Mouse (Mus musculus) liver, adult 2 months (tissue): ENCODE measurements around the gene Sox11. TPM values are rescaled to one million over a fixed set of nuclear protein-coding genes. Genes with fewer than 3 reads are reported as not detected.

Source experiments
- DNase-seq: peaks from one replicate; pipeline ENCODE4 v3.0.0-alpha.2; 2011; ENCODE audit warnings: low read depth, low spot score; ENCODE audit errors: extremely low read depth
- H3K27ac ChIP-seq: fragments of 200-500 bp; replicated peaks from 2 replicates; pipeline ENCODE4 v1.5.1; 2012; ENCODE audit warnings: low read depth, mild to moderate bottlenecking, control low read depth, inconsistent platforms, low read length; ENCODE audit not compliant: insufficient read depth
- H3K27me3 ChIP-seq: fragments of 200-500 bp; 2 replicates; pipeline ENCODE4 v1.6.1; 2012; ENCODE audit warnings: mild to moderate bottlenecking, moderate library complexity, low read length, inconsistent platforms; ENCODE audit not compliant: control insufficient read depth, insufficient read depth
- H3K36me3 ChIP-seq: fragments of 200-500 bp; 2 replicates; pipeline ENCODE4 v1.6.1; 2012; ENCODE audit warnings: low read length, inconsistent platforms; ENCODE audit not compliant: control insufficient read depth, insufficient read depth
- H3K4me1 ChIP-seq: fragments of 200-500 bp; 2 replicates; pipeline ENCODE4 v1.6.1; 2011; ENCODE audit warnings: low read length; ENCODE audit not compliant: control insufficient read depth, insufficient read depth
- H3K4me3 ChIP-seq: fragments of 200-500 bp; 2 replicates; pipeline ENCODE4 v1.5.1; 2011; ENCODE audit warnings: low read depth, mild to moderate bottlenecking, control low read depth, low read length, moderate library complexity; ENCODE audit not compliant: insufficient read depth
- H3K79me2 ChIP-seq: fragments of 200-500 bp; 2 replicates; pipeline ENCODE4 v1.6.1; 2012; ENCODE audit warnings: inconsistent platforms, mild to moderate bottlenecking, low read length, moderate library complexity; ENCODE audit not compliant: control insufficient read depth, insufficient read depth
- H3K9ac ChIP-seq: fragments of 200-500 bp; 2 replicates; pipeline ENCODE4 v1.6.1; 2012; ENCODE audit warnings: low read depth, mild to moderate bottlenecking, control low read depth, inconsistent platforms, low read length
- CTCF ChIP-seq: fragments of 200-500 bp; IDR thresholded peaks from 2 replicates; pipeline ENCODE4 v1.5.1; 2011; ENCODE audit warnings: low read depth, low read length, control low read depth
- POLR2A ChIP-seq: fragments of 200-500 bp; IDR thresholded peaks from 2 replicates; pipeline ENCODE4 v1.6.1; 2011; ENCODE audit warnings: low read length, control low read depth; ENCODE audit not compliant: insufficient read depth; ENCODE audit errors: extremely low read depth
- WGBS: fragments of 180-500 bp; shearing (Covaris S2); methylation state at CpG from one replicate; pipeline ENCODE4 v1.1.7; 2018; 5-methylcytosine and 5-hydroxymethylcytosine counted together
- polyA plus RNA-seq: library from polyadenylated mRNA; depleted of rRNA; stranded (reverse); fragments of >200 nt; gene quantifications from 2 replicates; pipeline ENCODE4 v1.2.3, GENCODE M21; 2012
- total RNA-seq: library from RNA; depleted of rRNA; stranded (reverse); fragments of >200 nt; gene quantifications from 2 replicates; pipeline ENCODE4 v1.2.3, GENCODE M21; 2014

The Sox11 gene
- total and polyA plus RNA-seq, 2 experiments = not detected

- no peak for DNase-seq
- Histone ChIP-seq H3K4me1 (no peaks in the 10 kb centered on the region), H3K79me2 (no peaks in the 10 kb centered on the region), H3K4me3 (no peak overlapping the region), H3K27me3 (no peaks in the 10 kb centered on the region), H3K9ac (no peak overlapping the region), H3K36me3 (no peaks in the 10 kb centered on the region), H3K27ac (no peak overlapping the region)
- WGBS = 57% methylated on average over 10 of the region's 10 CpGs
- TF ChIP-seq CTCF (no peak), POLR2A (no peak)
Observed at GRCm38 (mm10) chr12:27293736-27294135, 48.6 kb downstream of the Sox11 start.

- H3K36me3 ChIP-seq = no peaks in the 10 kb centered on the region
- H3K27ac ChIP-seq = no peak overlapping the region
- WGBS = 31% methylated on average over 1 of the region's 1 CpGs
- no peaks in the 10 kb centered on the region for H3K4me1 ChIP-seq
- DNase-seq = no peak
- TF ChIP-seq CTCF (no peak), POLR2A (no peak)
- H3K27me3 ChIP-seq = no peaks in the 10 kb centered on the region
- no peaks in the 10 kb centered on the region for H3K79me2 ChIP-seq
- H3K4me3 ChIP-seq = no peak overlapping the region
- no peak overlapping the region for H3K9ac ChIP-seq
Observed at GRCm38 (mm10) chr12:27293208-27293607, 49.2 kb downstream of the Sox11 start.
